Mouse (Mus musculus): ENCODE results near the gene AW822073. TPM values are rescaled to one million over a fixed set of nuclear protein-coding genes. Genes with fewer than 3 reads are reported as not detected.

AW822073 gene
- polyA plus RNA-seq, 1 experiment from 2014 or later = not detected

DNA sequence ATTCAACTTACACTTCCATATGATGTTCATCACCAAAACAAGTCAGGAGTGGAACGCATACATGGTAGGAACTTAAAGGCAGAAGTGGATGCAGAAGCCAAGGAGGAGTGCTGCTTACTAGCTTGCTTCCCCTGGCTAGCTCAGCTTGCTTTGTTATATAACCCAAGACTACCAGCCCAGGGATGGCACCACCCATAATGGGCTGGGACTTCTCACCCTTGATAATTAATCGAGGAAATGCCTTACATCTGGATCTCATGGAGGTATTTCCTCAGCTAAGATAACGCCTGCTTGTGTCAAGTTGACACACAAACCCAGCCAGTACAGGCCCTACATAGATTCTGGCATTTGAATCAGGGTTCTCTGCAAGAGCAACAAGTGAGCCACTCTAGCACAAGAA is 7.4 kb downstream of the AW822073 start:
- no peaks in the 10 kb centered on the region for H3K27me3 ChIP-seq (replicated peaks; ENCODE audit: insufficient read depth, low read length)
- no peaks in the 10 kb centered on the region for H3K36me3 ChIP-seq (ENCODE audit: insufficient read depth, low read length)
- no peaks in the 10 kb centered on the region for H3K4me1 ChIP-seq (ENCODE audit: insufficient read depth, low read depth, low read length)
- H3K4me3 ChIP-seq (ENCODE audit: low read depth, low read length) = no peak overlapping the region
- no peak overlapping the region for H3K27ac ChIP-seq (ENCODE audit: low read length)
- WGBS = 83% methylated on average over 3 of the region's 3 CpGs
- no peaks in the 10 kb centered on the region for H3K9me3 ChIP-seq (ENCODE audit: low read length)
- ATAC-seq = no peak
- no peak overlapping the region for H3K9ac ChIP-seq (replicated peaks; ENCODE audit: low read depth)
- no peak for TF ChIP-seq CTCF (IDR thresholded peaks at IDR 0.05)
- TF ChIP-seq EP300 (IDR thresholded peaks at IDR 0.05) = no peak
- no peak overlapping the region for H3K4me2 ChIP-seq (replicated peaks; ENCODE audit: low read depth, low read length)
- no peak for DNase-seq (ENCODE audit: low spot score)

DNA sequence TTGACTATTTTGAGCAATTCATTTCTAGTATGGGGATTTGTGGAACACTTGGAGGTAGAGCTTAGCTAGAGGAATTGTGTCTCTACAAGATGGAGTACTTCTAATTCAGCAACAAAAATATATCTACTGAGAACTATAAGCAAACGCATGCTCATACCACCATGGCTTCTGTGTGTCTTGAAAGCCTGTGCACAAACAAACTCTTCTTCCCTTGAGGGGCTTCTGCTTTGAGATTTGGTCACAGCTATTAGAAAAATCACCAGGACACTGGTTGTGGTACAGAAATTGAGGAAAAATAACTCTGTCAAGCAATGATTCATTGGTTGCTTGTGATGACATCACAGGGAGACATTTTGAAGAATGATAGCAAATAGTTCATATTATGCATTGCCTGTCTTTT is 9.4 kb downstream of the AW822073 start:
- 86% methylated on average over 1 of the region's 1 CpGs for WGBS
- DNase-seq (ENCODE audit: low spot score) (no peak), ATAC-seq (no peak)
- H3K27me3 ChIP-seq (replicated peaks; ENCODE audit: insufficient read depth, low read length) = no peaks in the 10 kb centered on the region
- no peak overlapping the region for H3K4me2 ChIP-seq (replicated peaks; ENCODE audit: low read depth, low read length)
- no peaks in the 10 kb centered on the region for H3K36me3 ChIP-seq (ENCODE audit: insufficient read depth, low read length)
- H3K9me3 ChIP-seq (ENCODE audit: low read length) = no peaks in the 10 kb centered on the region
- no peak for TF ChIP-seq CTCF (IDR thresholded peaks at IDR 0.05)
- TF ChIP-seq EP300 (IDR thresholded peaks at IDR 0.05) = no peak
- H3K4me1 ChIP-seq (ENCODE audit: insufficient read depth, low read depth, low read length) = no peaks in the 10 kb centered on the region
- no peak overlapping the region for H3K9ac ChIP-seq (replicated peaks; ENCODE audit: low read depth)
- no peak overlapping the region for H3K27ac ChIP-seq (ENCODE audit: low read length)
- H3K4me3 ChIP-seq (ENCODE audit: low read depth, low read length) = no peak overlapping the region

DNA sequence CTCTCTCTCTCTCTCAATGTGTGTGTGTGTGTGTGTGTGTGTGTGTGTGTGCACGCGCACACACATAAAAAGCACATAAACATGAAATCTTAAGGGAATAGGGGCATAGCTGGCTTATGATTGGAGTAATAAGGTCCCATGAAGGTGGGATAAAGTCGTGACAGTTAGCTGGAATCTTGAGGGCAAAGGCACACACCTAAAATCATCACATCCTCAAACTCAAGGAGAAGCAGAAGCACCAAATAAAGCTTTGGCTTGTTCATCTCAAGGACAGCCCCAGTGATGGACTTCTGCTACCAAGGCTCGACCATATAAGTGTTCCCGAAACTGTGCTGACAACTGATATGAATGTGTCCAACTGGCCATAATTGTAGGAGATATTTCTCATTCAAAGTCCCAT is 9.8 kb downstream of the AW822073 start:
- ATAC-seq = no peak
- Histone ChIP-seq H3K4me1 (ENCODE audit: insufficient read depth, low read depth, low read length) (no peaks in the 10 kb centered on the region), H3K27ac (ENCODE audit: low read length) (no peak overlapping the region), H3K36me3 (ENCODE audit: insufficient read depth, low read length) (no peaks in the 10 kb centered on the region), H3K9me3 (ENCODE audit: low read length) (no peaks in the 10 kb centered on the region), H3K9ac (replicated peaks; ENCODE audit: low read depth) (no peak overlapping the region), H3K27me3 (replicated peaks; ENCODE audit: insufficient read depth, low read length) (no peaks in the 10 kb centered on the region), H3K4me3 (ENCODE audit: low read depth, low read length) (no peak overlapping the region), H3K4me2 (replicated peaks; ENCODE audit: low read depth, low read length) (no peak overlapping the region)
- WGBS = 76% methylated on average over 5 of the region's 5 CpGs
- no peak for TF ChIP-seq EP300 (IDR thresholded peaks at IDR 0.05)
- TF ChIP-seq CTCF (IDR thresholded peaks at IDR 0.05) = no peak
- no peak for DNase-seq (ENCODE audit: low spot score)

DNA sequence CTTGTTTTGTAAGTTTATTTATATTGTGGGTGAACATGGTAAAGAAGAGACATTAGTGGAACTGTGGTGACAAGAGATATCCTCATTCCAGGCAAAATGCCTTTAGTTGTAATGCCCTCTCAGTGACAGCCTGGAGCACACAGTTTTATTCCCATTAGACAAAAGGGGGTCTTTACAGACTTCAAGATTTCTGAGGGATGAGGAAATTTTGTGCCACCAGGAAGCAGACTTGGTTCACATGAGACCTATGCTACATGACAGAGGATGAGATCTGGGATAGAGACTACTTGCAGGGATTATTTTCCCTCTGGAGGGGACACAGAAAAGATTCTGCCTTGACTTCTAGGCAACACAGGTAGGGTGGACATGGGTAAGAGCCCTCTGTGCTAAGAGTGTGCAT is 10.2 kb downstream of the AW822073 start:
- no peaks in the 10 kb centered on the region for H3K9me3 ChIP-seq (ENCODE audit: low read length)
- DNase-seq (ENCODE audit: low spot score) = no peak

DNA sequence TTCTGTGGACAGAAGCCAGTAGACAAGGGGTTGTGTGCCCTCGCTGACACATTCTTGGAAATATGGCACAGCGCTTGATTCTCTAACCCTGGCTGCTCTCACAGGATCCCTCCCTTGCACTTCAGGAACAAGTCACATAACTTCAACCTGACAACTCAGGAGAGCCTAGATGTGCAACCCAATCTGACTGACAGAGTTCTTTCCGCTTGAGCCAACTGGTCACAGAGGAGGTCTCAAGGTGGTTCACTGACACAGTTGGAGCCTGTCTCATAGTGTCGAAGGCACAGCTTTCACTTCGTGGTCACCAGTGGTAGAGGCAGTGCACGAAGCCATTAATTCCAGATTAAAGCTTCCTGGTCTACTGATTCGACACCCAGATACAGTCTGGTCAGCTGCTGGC is 12.5 kb downstream of the AW822073 start:
- Histone ChIP-seq H3K4me3 (ENCODE audit: low read depth, low read length) (no peak overlapping the region), H3K9me3 (ENCODE audit: low read length) (no peaks in the 10 kb centered on the region), H3K4me2 (replicated peaks; ENCODE audit: low read depth, low read length) (no peak overlapping the region), H3K4me1 (ENCODE audit: insufficient read depth, low read depth, low read length) (no peaks in the 10 kb centered on the region), H3K9ac (replicated peaks; ENCODE audit: low read depth) (no peak overlapping the region), H3K36me3 (ENCODE audit: insufficient read depth, low read length) (no peaks in the 10 kb centered on the region), H3K27ac (ENCODE audit: low read length) (no peak overlapping the region), H3K27me3 (replicated peaks; ENCODE audit: insufficient read depth, low read length) (no peaks in the 10 kb centered on the region)
- TF ChIP-seq EP300 (IDR thresholded peaks at IDR 0.05) (no peak), CTCF (IDR thresholded peaks at IDR 0.05) (no peak)
- DNase-seq (ENCODE audit: low spot score) (no peak), ATAC-seq (no peak)
- WGBS = 69% methylated on average over 7 of the region's 7 CpGs

More for the DNA sequence above, 10.2 kb downstream of the AW822073 start:
- ATAC-seq = no peak
- TF ChIP-seq EP300 (IDR thresholded peaks at IDR 0.05) = no peak
- no peak for TF ChIP-seq CTCF (IDR thresholded peaks at IDR 0.05)
- H3K27me3 ChIP-seq (replicated peaks; ENCODE audit: insufficient read depth, low read length) = no peaks in the 10 kb centered on the region
- H3K27ac ChIP-seq (ENCODE audit: low read length) = no peak overlapping the region
- H3K4me2 ChIP-seq (replicated peaks; ENCODE audit: low read depth, low read length) = no peak overlapping the region
- no peak overlapping the region for H3K9ac ChIP-seq (replicated peaks; ENCODE audit: low read depth)
- H3K4me1 ChIP-seq (ENCODE audit: insufficient read depth, low read depth, low read length) = no peaks in the 10 kb centered on the region
- no peaks in the 10 kb centered on the region for H3K36me3 ChIP-seq (ENCODE audit: insufficient read depth, low read length)
- H3K4me3 ChIP-seq (ENCODE audit: low read depth, low read length) = no peak overlapping the region

DNA sequence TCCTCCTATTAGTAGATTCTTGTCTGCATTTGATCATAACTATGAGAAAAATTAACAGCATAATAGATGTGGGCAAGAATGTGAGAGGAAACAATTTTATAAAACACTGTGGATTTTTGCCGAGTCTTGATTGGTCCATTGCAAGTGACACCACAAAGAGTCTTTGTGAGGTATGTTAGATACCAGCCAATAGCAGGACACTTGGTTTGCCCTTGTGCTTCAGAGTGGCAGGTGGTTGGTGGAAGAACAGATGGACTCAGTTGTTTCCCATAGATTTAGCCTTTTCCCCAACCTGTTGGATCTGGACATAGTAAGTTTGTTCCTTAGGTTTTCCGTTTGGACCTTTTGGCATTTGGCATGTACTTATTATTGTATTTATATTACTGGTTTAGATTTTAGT is 13.5 kb downstream of the AW822073 start:
- no peak for TF ChIP-seq EP300 (IDR thresholded peaks at IDR 0.05)
- TF ChIP-seq CTCF (IDR thresholded peaks at IDR 0.05) = no peak
- ATAC-seq = no peak
- Histone ChIP-seq H3K9me3 (ENCODE audit: low read length) (no peaks in the 10 kb centered on the region), H3K27me3 (replicated peaks; ENCODE audit: insufficient read depth, low read length) (no peaks in the 10 kb centered on the region), H3K36me3 (ENCODE audit: insufficient read depth, low read length) (no peaks in the 10 kb centered on the region), H3K9ac (replicated peaks; ENCODE audit: low read depth) (no peak overlapping the region), H3K4me2 (replicated peaks; ENCODE audit: low read depth, low read length) (no peak overlapping the region), H3K4me1 (ENCODE audit: insufficient read depth, low read depth, low read length) (no peaks in the 10 kb centered on the region), H3K27ac (ENCODE audit: low read length) (no peak overlapping the region), H3K4me3 (ENCODE audit: low read depth, low read length) (no peak overlapping the region)
- no peak for DNase-seq (ENCODE audit: low spot score)
- WGBS = 92% methylated on average over 2 of the region's 2 CpGs

DNA sequence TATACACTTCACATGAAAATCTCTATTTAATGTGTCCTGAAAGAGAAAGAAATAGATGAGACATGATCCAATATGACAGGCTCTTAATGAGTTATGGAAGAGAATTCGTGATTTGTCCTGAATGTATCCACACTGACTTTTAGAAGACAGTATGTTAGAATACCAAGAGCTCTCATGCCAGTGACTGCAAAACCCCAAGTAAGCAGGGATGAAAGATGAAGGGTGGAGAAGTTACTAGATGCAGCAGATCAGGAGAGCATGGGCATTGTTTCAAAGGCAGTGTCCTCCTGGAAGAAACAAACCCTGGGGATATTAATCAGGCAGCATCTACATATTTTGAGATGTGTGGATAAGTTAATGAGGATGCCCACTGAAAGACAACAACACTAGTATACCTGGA is 14.2 kb downstream of the AW822073 start:
- ATAC-seq (no peak), DNase-seq (ENCODE audit: low spot score) (no peak)
- Histone ChIP-seq H3K27me3 (replicated peaks; ENCODE audit: insufficient read depth, low read length) (no peaks in the 10 kb centered on the region), H3K4me2 (replicated peaks; ENCODE audit: low read depth, low read length) (no peak overlapping the region), H3K9me3 (ENCODE audit: low read length) (no peaks in the 10 kb centered on the region), H3K9ac (replicated peaks; ENCODE audit: low read depth) (no peak overlapping the region), H3K36me3 (ENCODE audit: insufficient read depth, low read length) (no peaks in the 10 kb centered on the region), H3K4me3 (ENCODE audit: low read depth, low read length) (no peak overlapping the region), H3K4me1 (ENCODE audit: insufficient read depth, low read depth, low read length) (no peaks in the 10 kb centered on the region), H3K27ac (ENCODE audit: low read length) (no peak overlapping the region)
- WGBS = 41% methylated on average over 1 of the region's 1 CpGs
- TF ChIP-seq EP300 (IDR thresholded peaks at IDR 0.05) = no peak
- no peak for TF ChIP-seq CTCF (IDR thresholded peaks at IDR 0.05)

Data from lung, postnatal 0 days (tissue).